ENCODE assay signal across 9 mouse cellular contexts in the genomic region with DNA sequence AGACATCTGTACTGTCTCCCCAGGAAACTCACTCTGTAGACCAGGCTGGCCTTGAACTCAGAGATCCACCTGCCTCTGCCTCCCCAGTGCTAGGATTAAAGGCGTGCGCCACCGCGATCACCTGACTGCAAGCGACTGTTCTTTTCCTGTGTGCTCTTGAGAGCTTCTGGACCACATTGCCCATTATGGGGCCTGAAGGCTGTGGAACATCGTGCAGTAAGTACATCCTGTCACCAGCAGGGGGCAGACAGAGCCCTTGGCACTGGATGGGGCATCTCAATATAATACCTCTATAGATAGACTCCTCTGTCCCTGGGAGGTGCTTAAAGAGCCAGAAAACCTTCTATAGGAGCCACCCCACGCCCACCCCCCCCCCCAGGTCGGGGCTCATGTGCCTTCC. TPM values are rescaled to one million over a fixed set of nuclear protein-coding genes. Genes with fewer than 3 reads are reported as not detected.
A peak's percentile ranks its signal among the peaks of the same experiment; 100 is the strongest.
DNase-seq lines count a peak whose midpoint lies in the region; ATAC-seq and TF ChIP-seq lines count a peak whose summit lies in the region.
"Had no signal": no experiment of that assay in that cellular context is flagged by ENCODE, and none has a peak within 500 bp of the region (broad histone marks: within the 10 kb centered on the region; RNA-seq: fewer than 3 reads in every experiment).

No protein-coding gene starts in this region.

- no peaks in the 10 kb centered on the region for H3K4me1 ChIP-seq in embryonic facial prominence, embryonic 11.5 days (ENCODE audit: control insufficient read depth, insufficient read depth, low read length)
- no peaks in the 10 kb centered on the region for H3K4me1 ChIP-seq in liver, embryonic 14.5 days (replicated peaks; ENCODE audit: control insufficient read depth in 2 of 2, insufficient read depth in 2 of 2, low read length in 1 of 2)
- H3K4me1 ChIP-seq: heart, embryonic 13.5 days had no signal

- no peaks in the 10 kb centered on the region for H3K9me3 ChIP-seq in embryonic facial prominence, embryonic 11.5 days (replicated peaks; ENCODE audit: control insufficient read depth, low read length)
- no peaks in the 10 kb centered on the region for H3K9me3 ChIP-seq in liver, embryonic 14.5 days (ENCODE audit: control insufficient read depth, low read length)
- H3K9me3 ChIP-seq: heart, embryonic 13.5 days had no signal

- no peak overlapping the region for H3K9ac ChIP-seq in embryonic facial prominence, embryonic 11.5 days (replicated peaks; ENCODE audit: low read length)
- H3K9ac ChIP-seq in liver, embryonic 14.5 days (replicated peaks) = no peak overlapping the region

- peak; percentile 94 for TF ChIP-seq CTCF in liver, embryonic 14.5 days (IDR thresholded peaks at IDR 0.05; ENCODE audit: low read depth)

- peak; percentile 87 for DNase-seq in CD4-positive, CD25-positive, alpha-beta regulatory T cell, adult 2 months (ENCODE audit: low read depth, low spot score)
- peak; percentile 78 for DNase-seq in adrenal gland, postnatal 25 days
- peak; percentile 87 for DNase-seq in embryonic facial prominence, embryonic 11.5 days (ENCODE audit: low spot score)
- peak; percentile 57 to 65 for DNase-seq in heart, adult 9 months (ENCODE audit: low spot score in 2 of 2)
- DNase-seq in kidney, postnatal 25 days = peak; percentile 74 to 83
- peak; percentile 57 to 58 (median 57) for DNase-seq in liver, embryonic 14.5 days (ENCODE audit: low read depth in 3 of 3, low spot score in 3 of 3)
- peak; percentile 62 for DNase-seq in ovary, postnatal 14 days (ENCODE audit: low spot score)
- DNase-seq in thymus, postnatal 0 days (ENCODE audit: low spot score) = peak; percentile 85

- H3K4me2 ChIP-seq in embryonic facial prominence, embryonic 11.5 days (ENCODE audit: low read depth, low read length) = no peak overlapping the region
- no peak overlapping the region for H3K4me2 ChIP-seq in liver, embryonic 14.5 days (ENCODE audit: low read depth)
- H3K4me2 ChIP-seq: heart, embryonic 13.5 days had no signal

- no peak for ATAC-seq in embryonic facial prominence, embryonic 11.5 days (replicated peaks; ENCODE audit: insufficient number of reproducible peaks, low FRiP score, low TSS enrichment, low read depth)
- peak; percentile 47; the same call in 1 of the 2 replicates for ATAC-seq in liver, embryonic 14.5 days (ENCODE audit: insufficient read depth)

- H3K27ac ChIP-seq in embryonic facial prominence, embryonic 11.5 days (replicated peaks; ENCODE audit: low read depth, low read length) = no peak overlapping the region
- no peak overlapping the region for H3K27ac ChIP-seq in liver, embryonic 14.5 days
- H3K27ac ChIP-seq: heart, embryonic 13.5 days had no signal

- 32% methylated on average over 7 of the region's 8 CpGs for WGBS in embryonic facial prominence, embryonic 11.5 days
- 13% methylated on average over 8 of the region's 8 CpGs for WGBS in liver, embryonic 14.5 days (ENCODE audit: insufficient replicate concordance)

- no peak for TF ChIP-seq EP300 in liver, embryonic 14.5 days (IDR thresholded peaks at IDR 0.05; ENCODE audit: low read depth)

- H3K4me3 ChIP-seq in embryonic facial prominence, embryonic 11.5 days (ENCODE audit: low read depth, low read length) = no peak overlapping the region
- H3K4me3 ChIP-seq in liver, embryonic 14.5 days (ENCODE audit: insufficient read depth in 1 of 2, low read depth in 2 of 2, low read length in 2 of 2) = no peak overlapping the region
- H3K4me3 ChIP-seq: heart, embryonic 13.5 days had no signal

- no peaks in the 10 kb centered on the region for H3K36me3 ChIP-seq in embryonic facial prominence, embryonic 11.5 days (replicated peaks; ENCODE audit: control insufficient read depth, insufficient read depth, low read depth, low read length)
- no peaks in the 10 kb centered on the region for H3K36me3 ChIP-seq in liver, embryonic 14.5 days (replicated peaks; ENCODE audit: control insufficient read depth, insufficient read depth, low read depth)
- H3K36me3 ChIP-seq: heart, embryonic 13.5 days had no signal

- no peaks in the 10 kb centered on the region for H3K27me3 ChIP-seq in embryonic facial prominence, embryonic 11.5 days (ENCODE audit: control insufficient read depth, insufficient read depth, low read length)
- no peaks in the 10 kb centered on the region for H3K27me3 ChIP-seq in liver, embryonic 14.5 days (ENCODE audit: control insufficient read depth, insufficient read depth, low read length)

RNA-seq across cellular contexts. Expression of a gene that starts 12.8 kb away (rescaled TPM):
- total RNA-seq in adrenal gland, postnatal 25 days (2021) = 0.55 TPM in 1 of 2 replicates, not detected in the other
- 3.0 and 3.4 TPM in 2 replicates for polyA plus RNA-seq in embryonic facial prominence, embryonic 11.5 days (2014; fragmentation: Nextera tagmentation; extraction: Ambion mirVana)
- polyA plus RNA-seq in liver, embryonic 14.5 days (2012; rRNA removed) = not detected in 2 replicates
- polyA plus RNA-seq in liver, embryonic 14.5 days (2014; fragmentation: Nextera tagmentation; extraction: Ambion mirVana) = not detected in 2 replicates
- 0.21 and 0.36 TPM in 2 replicates for polyA plus RNA-seq in thymus, postnatal 0 days (2015; fragmentation: Nextera tagmentation; extraction: Ambion mirVana)

RNA-seq across cellular contexts. Expression of a gene that starts 59.7 kb away (rescaled TPM):
- total RNA-seq in adrenal gland, postnatal 25 days (2021) = 36.6 and 40.9 TPM in 2 replicates
- 14.2 and 14.6 TPM in 2 replicates for polyA plus RNA-seq in embryonic facial prominence, embryonic 11.5 days (2014; fragmentation: Nextera tagmentation; extraction: Ambion mirVana)
- polyA plus RNA-seq in liver, embryonic 14.5 days (2012; rRNA removed) = 4.9 and 5.4 TPM in 2 replicates
- 5.7 and 6.6 TPM in 2 replicates for polyA plus RNA-seq in liver, embryonic 14.5 days (2014; fragmentation: Nextera tagmentation; extraction: Ambion mirVana)
- polyA plus RNA-seq in thymus, postnatal 0 days (2015; fragmentation: Nextera tagmentation; extraction: Ambion mirVana) = 13.8 and 14.0 TPM in 2 replicates
